Mouse (Mus musculus) kidney, postnatal 36 days (tissue): ENCODE measurements around the gene Sez6l.

ENCODE experiments used
- DNase-seq, 2 experiments: peaks; one replicate each; pipeline ENCODE4 v3.0.0; 2021 to 2022; ENCODE audit warnings: mixed read lengths in 2 of 2

Sez6l gene

GRCm38 (mm10) chr5:112382641-112383330 lies 194.2 kb downstream of the Sez6l start:
- no peak for DNase-seq

- no peak for DNase-seq
Observed at GRCm38 (mm10) chr5:112382042-112382441, 194.9 kb downstream of the Sez6l start.

GRCm38 (mm10) chr5:112381154-112381553 lies 195.8 kb downstream of the Sez6l start:
- DNase-seq: no peak

DNA sequence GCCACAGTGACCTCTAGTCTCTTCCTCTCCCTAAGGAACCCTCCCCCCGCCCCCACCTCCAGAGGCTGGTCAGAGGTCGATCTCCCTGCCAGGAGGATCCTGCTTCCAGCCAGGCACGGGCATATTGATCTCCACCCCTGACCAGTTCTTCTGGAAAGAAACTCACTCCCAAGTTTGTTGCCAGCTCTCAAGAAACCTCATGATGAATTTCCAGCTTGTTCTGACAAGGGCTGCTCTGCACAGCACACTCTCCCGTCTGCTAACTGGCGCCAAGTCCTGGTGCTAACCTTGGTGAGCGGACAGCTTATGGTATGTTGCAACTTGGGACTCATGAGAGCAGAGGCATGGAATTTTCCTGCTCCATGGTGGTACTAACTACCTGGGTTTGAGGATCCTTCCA lies 198.3 kb downstream of the Sez6l start:
- DNase-seq: peak in 1 of 2 experiments; percentile 15

DNA sequence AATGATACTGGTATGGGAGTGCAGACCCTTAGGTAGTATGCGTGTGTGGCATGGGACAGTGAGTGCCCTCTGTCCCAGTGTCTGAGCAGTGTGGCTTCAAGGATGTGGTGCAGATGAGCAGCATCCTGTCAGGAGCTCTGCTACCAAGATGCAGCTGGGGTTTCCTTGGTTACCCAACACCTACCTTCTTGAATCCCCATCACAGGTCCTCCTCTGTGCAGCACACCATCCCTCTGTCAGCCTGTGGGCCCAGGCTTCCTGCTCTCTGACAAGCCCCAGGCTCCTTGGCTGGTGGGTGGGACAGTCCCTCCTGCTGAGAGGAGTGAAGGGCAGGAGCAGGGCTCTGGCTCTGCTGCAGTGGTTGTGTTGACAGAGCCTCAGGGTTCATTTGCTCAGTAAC lies 199.6 kb downstream of the Sez6l start:
- no peak for DNase-seq

- DNase-seq: no peak
Observed at GRCm38 (mm10) chr5:112376111-112376510, 200.9 kb downstream of the Sez6l start.

DNA sequence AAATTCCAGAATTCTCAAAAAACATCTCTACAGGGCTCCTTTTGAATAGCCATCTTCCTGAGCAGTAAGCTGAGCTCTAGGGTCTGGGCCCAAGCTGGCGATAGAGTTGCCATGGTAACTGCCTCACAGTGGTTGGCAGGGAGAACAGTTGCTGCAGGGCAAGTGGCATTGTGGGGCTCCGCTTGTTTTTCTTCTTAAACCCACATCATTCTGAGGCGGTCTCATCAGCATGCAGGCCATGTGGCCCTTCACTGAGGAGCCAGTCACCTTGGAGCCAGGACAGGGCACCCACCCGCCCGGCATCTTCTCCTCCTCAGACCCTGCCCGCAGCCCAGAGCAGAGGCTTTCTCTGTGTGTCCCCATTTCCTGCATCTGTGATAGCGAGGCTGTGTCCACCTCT lies 205.1 kb downstream of the Sez6l start:
- no peak for DNase-seq

- DNase-seq: no peak
Observed at GRCm38 (mm10) chr5:112370236-112370813, 206.7 kb downstream of the Sez6l start.

DNA sequence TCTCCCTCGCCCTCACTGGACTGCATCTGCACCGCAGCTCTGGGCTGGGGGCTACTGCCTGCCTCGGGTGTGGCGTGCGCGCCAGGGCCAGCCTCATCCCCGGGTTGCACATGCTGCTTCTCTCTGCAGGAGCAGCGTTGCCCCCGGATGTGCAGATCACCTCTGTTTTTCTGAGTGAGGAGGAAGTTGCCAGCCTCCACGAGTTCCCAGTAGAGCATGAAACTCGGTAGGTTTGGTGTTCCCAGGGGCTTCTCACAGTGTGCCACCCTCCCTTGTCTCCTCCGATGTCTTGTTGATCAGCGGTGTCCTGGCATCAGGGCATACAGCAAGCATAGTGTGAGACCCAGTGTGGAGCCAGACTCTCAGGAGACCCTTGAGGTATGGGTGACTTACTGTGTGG lies 207.7 kb downstream of the Sez6l start:
- DNase-seq: no peak
